Mouse (Mus musculus) midbrain, postnatal 0 days (tissue): ENCODE measurements around the gene Tfb1m. TPM values are rescaled to one million over a fixed set of nuclear protein-coding genes. Genes with fewer than 3 reads are reported as not detected.

Experiments used
- ATAC-seq: fragments of 200-750 bp; cut with Nextera tagmentation; 2 replicates; pipeline ENCODE4 v1.8.0; 2017; ENCODE audit warnings: moderate number of reproducible peaks, mild to moderate bottlenecking, moderate TSS enrichment, moderate library complexity; ENCODE audit not compliant: low FRiP score
- DNase-seq: peaks from one replicate; pipeline ENCODE4 v3.0.0-alpha.2; 2015; ENCODE audit warnings: low spot score
- H3K27ac ChIP-seq: fragments of 300-500 bp; sonication (generic); 2 replicates; pipeline ENCODE4 v1.5.1; 2014; ENCODE audit warnings: low read depth, mild to moderate bottlenecking, low read length, mixed read lengths
- H3K27me3 ChIP-seq: fragments of 300-500 bp; sonication (generic); 2 replicates; pipeline ENCODE4 v1.6.1; 2014; ENCODE audit warnings: low read length, control low read depth, mixed read lengths; ENCODE audit not compliant: insufficient read depth
- H3K36me3 ChIP-seq: fragments of 300-500 bp; sonication (generic); 2 replicates; pipeline ENCODE4 v1.6.1; 2014; ENCODE audit warnings: low read length, control low read depth, mixed read lengths; ENCODE audit not compliant: insufficient read depth
- H3K4me1 ChIP-seq: fragments of 300-500 bp; sonication (generic); 2 replicates; pipeline ENCODE4 v1.6.1; 2014; ENCODE audit warnings: mild to moderate bottlenecking, control low read depth, antibody characterized with exemption, low read length, mixed read lengths; ENCODE audit not compliant: insufficient read depth
- H3K4me2 ChIP-seq: fragments of 300-500 bp; sonication (generic); 2 replicates; pipeline ENCODE4 v1.6.1; 2014; ENCODE audit warnings: low read depth, mild to moderate bottlenecking, low read length, mixed read lengths; ENCODE audit not compliant: poor library complexity, severe bottlenecking
- H3K4me3 ChIP-seq: fragments of 300-500 bp; sonication (generic); 2 replicates; pipeline ENCODE4 v1.5.1; 2014; ENCODE audit warnings: low read depth, mild to moderate bottlenecking, low read length, moderate library complexity
- H3K9ac ChIP-seq: fragments of 300-500 bp; sonication (generic); replicated peaks from 2 replicates; pipeline ENCODE4 v1.6.1; 2014; ENCODE audit warnings: mild to moderate bottlenecking, low read length, moderate library complexity, mixed read lengths; ENCODE audit not compliant: poor library complexity, severe bottlenecking
- H3K9me3 ChIP-seq: fragments of 300-500 bp; sonication (generic); 2 replicates; pipeline ENCODE4 v1.6.1; 2016; ENCODE audit warnings: low read length, control low read depth
- CTCF ChIP-seq: IDR thresholded peaks from 2 replicates; pipeline ENCODE4 v1.5.1; 2016; ENCODE audit warnings: antibody characterized with exemption, mild to moderate bottlenecking
- WGBS: fragments of 180-500 bp; shearing (Covaris S2); extraction: QIAGEN DNeasy Blood & Tissue Kit; methylation state at CpG from one replicate; pipeline ENCODE4 v1.1.7; 2014; 5-methylcytosine and 5-hydroxymethylcytosine counted together
- polyA plus RNA-seq: library from polyadenylated mRNA; unstranded; fragments of >200 nt; fragmentation: Nextera tagmentation; extraction: Ambion mirVana; gene quantifications from 2 replicates; pipeline ENCODE4 v1.2.1, GENCODE M21; 2015
- total RNA-seq: library from RNA; depleted of rRNA; stranded (reverse); fragments of >200 nt; gene quantifications from 2 replicates; pipeline ENCODE4 v1.2.3, GENCODE M21; 2014; rRNA removed

Gene Tfb1m
- total and polyA plus RNA-seq, 2 experiments from 2014 or later = 8.7 to 12.4 TPM

DNA sequence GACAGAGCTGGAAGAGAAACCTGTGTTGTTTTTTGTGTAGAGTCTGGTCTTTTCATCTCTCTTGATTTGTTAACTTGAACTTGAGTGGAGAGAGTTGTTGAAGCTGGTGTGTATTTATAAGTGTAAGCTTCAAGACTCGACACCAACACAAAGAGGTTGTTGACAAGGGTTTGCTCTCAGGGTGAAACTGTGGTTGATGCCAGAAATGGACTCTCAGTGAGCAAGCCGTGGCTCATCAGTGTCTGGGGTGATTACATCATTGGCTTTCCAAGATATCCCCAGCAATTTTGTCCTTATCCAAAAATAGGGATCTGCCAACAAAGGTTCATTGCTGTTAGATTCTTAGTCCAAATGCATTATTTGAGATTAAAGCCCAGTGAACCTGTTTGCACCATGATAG lies 81.0 kb downstream of the Tfb1m start:
- H3K9ac ChIP-seq = no peak overlapping the region

DNA sequence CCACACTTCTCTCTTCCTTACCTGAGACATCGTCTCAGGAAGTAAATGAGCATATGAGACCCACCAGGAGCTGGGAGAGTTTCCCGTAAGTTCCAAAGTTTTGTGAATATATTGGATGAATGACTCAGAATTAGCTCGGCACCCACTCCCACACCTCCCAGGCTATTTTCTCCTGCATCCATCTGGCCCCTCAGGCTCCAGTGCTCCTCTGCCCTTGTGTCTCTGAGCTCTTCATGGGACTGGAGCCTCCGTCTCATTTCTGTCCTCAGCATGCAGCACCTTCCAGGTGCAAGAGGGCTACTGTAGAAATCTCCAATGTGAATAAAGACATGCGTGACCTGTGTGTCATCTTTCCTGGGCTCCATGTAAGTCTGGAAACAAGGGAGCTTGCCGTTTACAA lies 85.6 kb downstream of the Tfb1m start:
- WGBS = 79% methylated on average over 6 of the region's 6 CpGs
- DNase-seq (no peak), ATAC-seq (no peak)
- Histone ChIP-seq H3K4me3 (no peak overlapping the region), H3K27ac (no peak overlapping the region), H3K9ac (no peak overlapping the region), H3K27me3 (no peaks in the 10 kb centered on the region), H3K36me3 (no peaks in the 10 kb centered on the region), H3K4me2 (no peak overlapping the region), H3K9me3 (no peaks in the 10 kb centered on the region), H3K4me1 (no peaks in the 10 kb centered on the region)
- no peak for TF ChIP-seq CTCF

More for the DNA sequence above, 81.0 kb downstream of the Tfb1m start:
- DNase-seq (no peak), ATAC-seq (no peak)
- 78% methylated on average over 2 of the region's 2 CpGs for WGBS
- Histone ChIP-seq H3K4me2 (no peak overlapping the region), H3K9me3 (no peaks in the 10 kb centered on the region), H3K4me3 (no peak overlapping the region), H3K4me1 (no peaks in the 10 kb centered on the region), H3K36me3 (no peaks in the 10 kb centered on the region), H3K27me3 (no peaks in the 10 kb centered on the region), H3K27ac (no peak overlapping the region)
- TF ChIP-seq CTCF = no peak

Other genes starting within 250 kb of the Tfb1m start
- 5.2 and 6.9 TPM in 2 replicates for gene Tiam2, start 231.2 kb downstream of the Tfb1m start, total RNA-seq
- gene Tiam2, start 231.2 kb downstream of the Tfb1m start, polyA plus RNA-seq = 1.7 TPM in 2 replicates
- gene Cldn20, start 25.2 kb downstream of the Tfb1m start, total RNA-seq = 1.8 TPM in 1 of 2 replicates, not detected in the other
- gene Cldn20, start 25.2 kb downstream of the Tfb1m start, polyA plus RNA-seq = 0.25 TPM in 1 of 2 replicates, not detected in the other
- gene Nox3, start 138.5 kb upstream of the Tfb1m start, total RNA-seq = not detected in 2 replicates
- gene Nox3, start 138.5 kb upstream of the Tfb1m start, polyA plus RNA-seq = not detected in 2 replicates